Mouse (Mus musculus) urinary bladder, adult 18-20 months (tissue): Measurements from ENCODE around the gene Agl.

Source experiments
- DNase-seq, 2 experiments: peaks; one replicate each; pipeline ENCODE4 v3.0.0; 2022; ENCODE audit warnings: low spot score in 2 of 2, mixed read lengths in 2 of 2

Gene Agl

GRCm38 (mm10) chr3:116807811-116808506 is at the start of gene Agl:
Agl (minus strand) TSS chr3:116808166.
- peak; percentile 88 to 91 for DNase-seq

GRCm38 (mm10) chr3:116857611-116858010 is 49.6 kb upstream of the Agl start:
- DNase-seq: no peak

- no peak for DNase-seq
Observed at GRCm38 (mm10) chr3:116852421-116852820, 44.5 kb upstream of the Agl start.

- DNase-seq: no peak
Observed at GRCm38 (mm10) chr3:116850376-116850775, 42.4 kb upstream of the Agl start.

GRCm38 (mm10) chr3:116848936-116849335 is 41.0 kb upstream of the Agl start:
- no peak for DNase-seq

- no peak for DNase-seq
Observed at GRCm38 (mm10) chr3:116848099-116848498, 40.1 kb upstream of the Agl start.

GRCm38 (mm10) chr3:116846084-116846483 is 38.1 kb upstream of the Agl start:
- no peak for DNase-seq

- DNase-seq: no peak
Observed at GRCm38 (mm10) chr3:116844880-116845579, 37.1 kb upstream of the Agl start.

- no peak for DNase-seq
Observed at GRCm38 (mm10) chr3:116841311-116841710, 33.3 kb upstream of the Agl start.

- DNase-seq: no peak
Observed at GRCm38 (mm10) chr3:116836681-116837475, 28.9 kb upstream of the Agl start.

- peak; percentile 64 to 80 for DNase-seq
Observed at GRCm38 (mm10) chr3:116835770-116836680, 28.1 kb upstream of the Agl start.

- no peak for DNase-seq
Observed at GRCm38 (mm10) chr3:116835350-116835749, 27.4 kb upstream of the Agl start.

GRCm38 (mm10) chr3:116834241-116834640 is 26.3 kb upstream of the Agl start:
- DNase-seq: no peak

- no peak for DNase-seq
Observed at GRCm38 (mm10) chr3:116833491-116833890, 25.5 kb upstream of the Agl start.

- no peak for DNase-seq
Observed at GRCm38 (mm10) chr3:116832526-116833310, 24.8 kb upstream of the Agl start.

- no peak for DNase-seq
Observed at GRCm38 (mm10) chr3:116831324-116831723, 23.4 kb upstream of the Agl start.

GRCm38 (mm10) chr3:116829274-116829920 is 21.4 kb upstream of the Agl start:
- DNase-seq: no peak

GRCm38 (mm10) chr3:116826471-116827215 is 18.7 kb upstream of the Agl start:
- DNase-seq: no peak

GRCm38 (mm10) chr3:116817231-116817630 is 9.3 kb upstream of the Agl start:
- no peak for DNase-seq
